Mouse (Mus musculus): Measurements from ENCODE around the gene Hhat. TPM values are rescaled to one million over a fixed set of nuclear protein-coding genes. Genes with fewer than 3 reads are reported as not detected.

Hhat gene
- 5.1 TPM for polyA plus RNA-seq (2017; shearing (Covaris generic))

DNA sequence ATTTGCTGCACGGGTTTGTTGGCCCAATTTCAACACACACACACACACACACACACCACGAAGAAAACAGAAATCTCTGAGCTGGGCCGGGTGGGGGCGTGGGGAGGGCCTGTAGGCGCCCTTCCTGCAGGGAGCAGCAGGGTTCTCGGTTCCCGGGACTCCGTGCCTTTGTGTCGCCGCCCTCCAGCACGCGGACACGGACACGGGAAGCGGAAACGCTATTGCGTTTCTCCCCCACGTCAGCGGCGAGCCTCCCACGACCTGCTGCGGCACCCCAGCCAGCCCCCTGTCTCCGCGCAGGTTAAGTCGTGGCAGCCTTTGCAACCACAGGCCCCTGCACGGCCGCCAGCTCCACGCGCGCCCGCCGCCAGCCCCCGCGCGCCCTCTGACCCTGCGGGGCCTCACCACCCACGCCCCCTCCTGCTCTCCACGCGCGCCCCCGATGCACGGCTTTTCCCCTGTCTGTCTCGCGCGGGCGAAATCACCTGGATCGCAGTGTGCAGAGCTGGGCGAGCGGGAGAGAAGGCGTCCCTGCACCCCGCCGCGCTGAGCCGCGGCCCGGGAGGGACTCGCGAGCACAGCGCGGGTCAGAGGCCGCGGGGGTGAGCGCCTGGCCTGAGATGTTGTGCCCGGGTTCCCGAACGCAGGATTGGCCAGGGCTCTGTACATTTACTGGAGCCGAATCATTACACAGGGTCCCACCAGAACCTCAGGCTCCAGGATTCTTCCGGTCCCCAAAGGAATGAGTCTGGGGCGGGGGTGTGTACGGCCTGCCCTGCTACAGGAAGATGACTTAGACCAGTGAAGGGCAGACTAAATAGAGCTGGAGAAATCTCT lies at the start of gene Hhat:
Gene Hhat, minus strand, starts transcription at position 729 of the 837 bp plus-strand sequence.

Other genes with a start within 250 kb of the Hhat start
- not detected for gene Sertad4, start 84.5 kb upstream of the Hhat start, polyA plus RNA-seq (2017; shearing (Covaris generic))